Mouse (Mus musculus) cerebellum, adult 11 months (tissue): ENCODE results near the gene Hs6st3.
"Not testable (repeated sequence)": the region's sequence is repeated elsewhere in the genome, so short reads cannot be mapped to it uniquely, and the experiment has no call there.

Source experiments
- DNase-seq: peaks from one replicate; pipeline ENCODE4 v3.0.0; 2022

Hs6st3 gene

GRCm38 (mm10) chr14:119464308-119464707 is 326.2 kb downstream of the Hs6st3 start:
- DNase-seq = no peak

DNA sequence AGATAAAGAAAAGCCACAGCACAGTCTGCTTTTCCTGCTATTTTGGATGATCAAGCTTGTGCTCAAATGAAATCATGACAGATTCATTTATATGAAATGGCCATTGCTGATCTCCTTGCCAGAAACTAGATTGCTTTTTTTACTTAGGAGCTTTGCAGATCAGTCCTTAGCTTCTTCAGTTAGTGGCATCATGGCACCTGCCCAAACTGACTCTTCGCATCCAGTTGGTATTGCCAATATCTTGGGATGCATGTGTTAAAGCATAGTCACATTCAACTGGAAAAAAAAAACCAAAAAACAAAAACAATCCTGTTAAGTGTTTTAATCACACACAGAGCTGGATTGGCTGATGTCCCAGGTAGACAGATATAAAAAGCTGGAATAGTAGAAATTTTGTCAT is 326.7 kb downstream of the Hs6st3 start:
- no peak for DNase-seq

- DNase-seq = no peak
Observed at GRCm38 (mm10) chr14:119466899-119467588, 328.9 kb downstream of the Hs6st3 start.

DNA sequence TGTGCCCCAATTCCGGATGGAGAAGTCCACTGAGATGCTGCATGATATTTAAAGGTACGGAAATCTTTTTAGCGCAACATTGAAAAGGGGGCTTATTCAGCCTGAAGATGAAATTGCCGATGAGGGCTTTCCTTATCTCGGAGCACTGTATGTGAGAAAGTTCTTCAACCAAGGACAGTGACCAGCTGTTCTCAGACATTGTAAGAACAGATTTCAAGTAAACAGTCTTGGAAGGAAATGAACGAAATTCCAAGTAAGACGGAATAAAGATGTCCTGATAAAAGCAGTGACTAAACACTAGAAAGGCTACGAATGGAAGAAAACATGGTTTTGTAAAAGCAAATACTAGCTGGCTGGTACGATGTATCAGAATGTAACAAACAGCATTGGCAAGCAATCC is 338.4 kb downstream of the Hs6st3 start:
- DNase-seq = no peak

- DNase-seq = no peak
Observed at GRCm38 (mm10) chr14:119477836-119478235, 339.7 kb downstream of the Hs6st3 start.

DNA sequence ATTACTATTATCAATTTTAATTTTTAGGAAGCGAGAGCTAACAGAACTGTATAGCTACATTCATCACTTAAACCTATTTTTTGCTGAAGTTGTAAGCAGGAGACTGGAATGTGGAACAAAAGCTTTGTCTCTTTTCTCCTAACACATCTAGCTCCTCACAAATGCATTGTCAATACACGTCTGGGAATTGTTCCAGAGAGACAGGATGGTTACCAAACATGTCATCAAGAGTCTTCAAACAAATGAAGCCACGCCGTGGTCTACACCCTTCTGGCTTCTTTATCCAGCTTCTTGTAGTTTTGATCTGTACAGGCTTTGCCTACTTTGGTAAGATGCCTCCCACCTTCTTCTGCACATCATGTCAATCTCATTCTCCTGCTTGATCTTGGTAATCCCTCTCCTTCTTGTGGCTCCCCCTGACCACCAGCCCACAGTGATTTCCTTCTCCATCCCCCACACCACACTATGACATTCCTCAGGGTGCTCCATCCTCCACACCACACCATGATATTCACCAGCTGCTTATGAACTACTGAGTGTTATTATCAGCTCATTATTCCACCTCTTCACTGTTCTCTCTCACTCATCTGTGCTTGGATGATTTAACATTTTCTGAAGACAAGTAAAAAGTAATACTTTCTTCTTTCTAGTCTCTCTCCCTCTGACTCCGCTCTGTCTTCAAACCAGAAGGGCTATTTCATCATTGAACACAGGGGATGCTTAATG is 351.0 kb downstream of the Hs6st3 start:
- no peak for DNase-seq

DNA sequence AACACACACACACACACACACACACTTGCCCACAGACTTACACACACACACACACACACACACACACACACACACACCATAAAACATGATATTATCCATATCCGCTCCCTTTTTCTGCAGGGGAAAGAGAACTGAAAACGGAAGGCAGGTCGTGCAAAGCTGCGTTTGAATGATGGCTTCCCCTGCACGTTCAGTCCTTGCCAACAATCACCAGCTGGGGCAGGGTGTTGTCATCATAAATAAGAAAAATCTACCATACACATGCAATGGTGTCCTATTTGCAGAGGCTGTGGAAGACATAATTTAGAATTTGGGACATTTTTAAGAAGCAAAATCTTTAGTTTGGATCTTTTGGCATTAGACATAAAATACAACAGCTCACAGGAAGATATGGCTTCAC is 382.5 kb downstream of the Hs6st3 start:
- DNase-seq = no peak

GRCm38 (mm10) chr14:119521056-119521455 is 382.9 kb downstream of the Hs6st3 start:
- DNase-seq = no peak

DNA sequence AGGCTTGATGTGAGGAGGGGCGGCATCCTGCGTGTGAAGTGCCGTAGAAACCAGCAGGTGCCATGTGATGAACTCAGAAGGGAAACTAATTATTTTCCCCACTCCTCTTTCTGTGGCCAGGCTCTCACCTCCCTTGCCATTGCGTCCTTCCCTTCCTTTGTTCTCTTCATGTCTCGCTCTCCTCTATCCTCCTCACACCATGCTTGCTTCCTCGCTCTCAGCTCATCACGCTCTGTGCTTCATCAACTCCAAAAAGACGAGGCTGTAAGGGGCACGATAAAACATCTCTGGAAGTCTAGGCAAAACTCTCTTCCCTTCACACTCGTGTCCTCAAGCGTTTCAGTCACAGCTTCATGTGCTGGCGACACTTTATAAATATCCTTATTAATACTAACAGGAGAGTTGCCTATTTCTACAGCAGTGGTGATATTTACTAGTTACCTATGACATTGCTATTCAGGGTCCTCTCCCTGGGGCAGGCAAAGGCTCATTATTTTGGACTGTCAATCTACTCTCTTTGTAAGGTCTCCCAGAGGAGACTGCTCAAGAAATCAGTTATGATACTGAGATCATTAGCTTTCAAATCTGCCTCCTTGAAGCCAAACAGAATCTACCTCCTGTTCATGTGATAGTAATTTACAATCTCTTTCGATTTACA is 394.9 kb downstream of the Hs6st3 start:
- no peak for DNase-seq

DNA sequence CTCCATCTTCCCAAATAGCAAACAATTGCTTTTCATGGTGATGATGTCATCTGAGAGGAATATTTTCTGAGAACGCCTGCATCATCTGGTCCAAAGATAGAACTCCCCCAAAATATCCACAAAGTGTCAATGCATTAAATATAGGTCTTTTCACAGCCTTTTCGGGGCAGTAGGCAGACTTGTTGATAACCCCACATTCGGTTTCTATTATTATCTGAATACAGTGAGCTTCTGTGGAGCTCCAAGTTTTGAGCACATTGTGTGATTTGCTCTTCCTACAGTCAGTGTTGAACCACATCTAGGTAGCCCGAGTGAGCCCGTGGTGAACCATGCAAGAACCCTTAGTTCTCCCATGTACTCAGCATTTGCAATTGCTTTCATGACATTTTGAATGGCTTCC is 402.4 kb downstream of the Hs6st3 start:
- DNase-seq = no peak

DNA sequence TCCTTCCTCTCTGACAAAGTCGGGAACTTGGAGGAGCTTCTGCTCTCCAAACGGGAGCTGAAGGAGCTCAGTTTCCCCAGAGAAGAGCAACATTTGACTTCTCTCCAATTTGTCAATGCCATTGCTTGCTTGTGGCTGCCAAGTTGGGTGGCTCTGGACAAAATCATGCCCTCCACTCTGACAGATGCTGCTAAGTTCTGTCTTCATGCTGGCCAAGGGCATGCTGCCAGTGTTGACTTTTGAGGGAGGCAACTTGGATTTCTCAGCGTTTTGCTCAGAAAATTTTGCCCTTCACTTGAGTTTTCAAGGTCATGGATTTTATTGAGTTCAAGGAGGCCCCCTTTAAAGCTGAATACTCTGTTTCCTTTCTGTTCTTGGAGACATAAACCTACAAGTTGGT is 406.5 kb downstream of the Hs6st3 start:
- DNase-seq = no peak

- no peak for DNase-seq
Observed at GRCm38 (mm10) chr14:119558356-119558755, 420.2 kb downstream of the Hs6st3 start.

DNA sequence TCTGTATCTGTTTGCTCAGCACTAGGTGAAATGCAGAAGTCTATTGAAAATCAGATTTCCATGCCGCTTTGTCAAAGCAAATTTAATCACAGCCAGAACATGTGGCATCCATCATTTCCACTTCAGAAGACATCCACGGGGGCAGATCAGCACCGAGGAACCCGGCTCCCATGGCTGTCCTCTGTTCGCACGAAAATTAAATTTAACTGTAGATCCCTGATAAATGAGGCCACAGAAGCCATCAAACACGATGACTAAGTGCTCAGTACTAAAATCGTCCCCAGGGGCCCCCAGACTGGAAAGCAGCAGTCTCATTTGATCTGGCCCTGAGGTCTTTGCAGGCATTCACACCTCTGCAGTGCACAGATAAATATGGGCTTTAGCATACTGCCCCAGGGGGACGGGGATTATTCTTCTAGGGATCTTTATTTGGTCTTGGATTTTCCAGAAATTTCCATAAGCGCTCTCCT is 443.9 kb downstream of the Hs6st3 start:
- DNase-seq = no peak

DNA sequence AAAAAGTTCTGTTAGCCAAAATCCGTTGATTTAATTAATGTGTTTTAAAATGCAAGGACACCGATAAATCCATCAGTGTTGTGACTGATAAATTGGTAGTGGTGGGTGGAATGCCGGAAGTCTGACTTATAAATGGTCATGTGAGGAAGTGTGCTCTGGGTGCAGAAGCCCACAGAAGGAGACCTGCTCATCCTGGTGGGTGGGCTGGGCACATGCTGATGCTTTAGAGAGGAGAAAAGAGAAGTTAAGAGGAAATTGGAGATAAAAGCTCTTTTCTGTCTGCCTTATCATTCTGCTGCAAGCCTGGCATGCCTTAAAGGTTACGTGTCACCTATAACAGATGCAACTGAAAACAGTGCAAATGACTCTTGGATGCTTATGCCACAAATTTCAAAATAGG is 446.9 kb downstream of the Hs6st3 start:
- no peak for DNase-seq

DNA sequence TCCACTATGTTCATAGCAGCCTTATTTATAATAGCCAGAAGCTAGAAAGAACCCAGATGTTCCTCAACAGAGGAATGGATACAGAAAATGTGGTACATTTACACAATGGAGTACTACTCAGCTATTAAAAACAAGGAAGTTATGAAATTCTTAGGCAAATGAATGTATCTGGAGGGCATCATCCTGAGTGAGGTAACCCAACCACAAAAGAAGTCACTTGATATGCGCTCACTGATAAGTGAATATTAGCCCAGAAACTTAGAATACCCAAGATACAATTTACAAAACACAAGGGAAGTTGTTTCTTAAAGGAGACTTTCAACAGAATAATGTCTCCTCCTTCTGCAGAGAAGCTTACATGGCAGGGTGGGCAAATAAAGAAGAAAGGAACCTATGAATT is 449.2 kb downstream of the Hs6st3 start:
- not testable (repeated sequence) for DNase-seq

DNA sequence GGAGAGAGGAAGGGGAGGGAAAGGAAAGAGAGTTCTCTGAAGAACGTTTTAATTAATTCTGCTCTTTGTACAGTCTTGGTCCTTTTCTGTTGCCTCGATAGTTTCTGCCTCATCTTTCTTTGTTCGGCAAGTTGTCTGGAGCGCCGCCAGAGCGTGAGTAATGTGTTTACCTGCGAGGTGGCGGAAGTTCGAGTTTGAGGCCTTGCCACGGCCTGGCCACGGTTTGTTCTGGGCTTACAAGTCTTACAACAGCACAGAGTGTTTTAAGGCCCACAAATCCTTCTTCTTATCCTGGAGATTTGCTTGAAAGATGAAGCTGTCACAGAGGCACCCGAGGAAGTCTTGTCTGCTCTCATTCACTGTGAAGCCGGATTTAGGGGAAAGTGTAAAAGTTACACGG is 466.2 kb downstream of the Hs6st3 start:
- no peak for DNase-seq

DNA sequence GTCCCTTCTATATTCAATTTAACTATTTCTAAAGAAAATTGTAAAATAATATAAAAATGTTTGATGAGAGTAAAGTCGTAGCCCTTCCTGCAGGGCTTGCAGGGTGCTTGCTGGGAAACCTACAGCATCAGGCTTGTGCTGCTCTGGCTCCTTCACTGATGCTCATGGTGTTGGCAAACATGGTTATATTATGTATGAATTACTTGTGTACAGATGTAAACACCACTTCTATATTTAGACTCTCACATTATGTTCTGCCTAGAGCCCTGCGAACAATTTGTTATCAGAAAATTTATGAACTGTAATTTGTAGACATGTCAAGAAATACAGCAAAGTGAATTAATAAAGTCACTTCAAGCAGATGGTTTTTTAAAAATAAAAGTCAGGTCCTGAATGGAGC is 474.7 kb downstream of the Hs6st3 start:
- DNase-seq = no peak

DNA sequence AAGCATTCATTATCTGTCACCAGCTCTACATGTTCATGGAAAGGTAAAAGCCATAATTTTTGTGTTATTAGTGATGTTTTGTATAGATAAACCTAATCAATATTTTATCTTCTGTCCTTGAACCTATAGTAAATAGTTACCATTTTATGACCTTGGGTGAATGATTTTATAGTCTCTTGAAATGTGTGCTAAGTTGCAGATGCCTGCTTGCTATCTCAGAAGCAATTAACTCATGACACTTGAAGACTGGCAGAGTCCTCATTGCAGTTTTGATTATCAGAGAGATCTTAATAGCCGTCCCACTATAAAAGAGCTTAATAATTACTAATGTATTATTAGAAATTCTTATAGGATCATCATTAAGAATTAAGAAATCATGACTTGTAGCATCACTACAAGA is 491.0 kb downstream of the Hs6st3 start:
- no peak for DNase-seq

- no peak for DNase-seq
Observed at GRCm38 (mm10) chr14:119633090-119633489, 494.9 kb downstream of the Hs6st3 start.

DNA sequence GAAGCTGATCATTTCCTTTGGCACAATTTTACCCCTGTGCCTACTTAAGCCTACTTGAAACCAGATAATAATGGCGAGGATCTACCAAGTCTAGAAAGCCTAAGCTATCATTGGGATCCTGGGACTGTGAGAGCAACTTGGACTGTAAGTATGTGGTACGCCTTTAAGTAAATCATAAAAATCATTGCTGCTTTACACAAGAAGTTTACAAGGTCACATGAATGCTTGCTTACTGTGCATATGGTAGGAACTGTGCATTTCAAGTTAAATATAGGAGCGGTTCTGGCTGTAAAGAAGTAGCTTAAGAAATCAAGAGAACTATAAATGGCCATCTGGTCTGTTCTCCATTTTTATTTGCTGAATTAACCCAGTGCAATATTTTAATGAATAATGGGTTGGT is 495.5 kb downstream of the Hs6st3 start:
- DNase-seq = no peak

GRCm38 (mm10) chr14:119642874-119643273 is 504.7 kb downstream of the Hs6st3 start:
- DNase-seq = no peak

GRCm38 (mm10) chr14:119643840-119644239 is 505.7 kb downstream of the Hs6st3 start:
- no peak for DNase-seq

- DNase-seq = no peak
Observed at GRCm38 (mm10) chr14:119656936-119657335, 518.8 kb downstream of the Hs6st3 start.

DNA sequence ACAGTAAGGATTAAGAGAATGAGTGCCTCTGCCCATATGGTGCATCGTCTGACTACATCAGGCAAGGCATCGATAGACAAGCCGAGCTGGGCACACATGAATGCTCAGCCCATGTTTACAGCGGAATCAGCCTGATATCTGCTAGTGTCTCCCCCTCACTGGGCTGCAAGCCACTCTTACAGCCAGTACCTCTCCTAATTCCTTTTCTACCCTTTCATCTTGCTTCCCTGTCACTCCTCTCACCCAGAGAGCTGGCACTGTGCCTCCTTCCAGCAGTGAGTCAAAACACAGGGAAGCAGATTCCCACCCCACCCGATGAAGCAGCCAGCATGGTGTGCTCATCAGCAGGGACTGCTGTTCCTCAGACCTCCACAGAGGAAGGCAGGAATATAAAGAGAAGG is 527.6 kb downstream of the Hs6st3 start:
- no peak for DNase-seq
